Mouse (Mus musculus) kidney, postnatal 0 days (tissue): ENCODE measurements around the gene Cyp2d34. TPM values are rescaled to one million over a fixed set of nuclear protein-coding genes. Genes with fewer than 3 reads are reported as not detected.

ENCODE experiments used
- ATAC-seq: fragments of 200-750 bp; cut with Nextera tagmentation; replicated peaks from 2 replicates; pipeline ENCODE4 v1.8.0; 2017; ENCODE audit warnings: low read depth, moderate number of reproducible peaks, moderate TSS enrichment, moderate library complexity; ENCODE audit not compliant: low FRiP score
- DNase-seq: peaks from one replicate; pipeline ENCODE4 v3.0.0-alpha.2; 2016; ENCODE audit warnings: low spot score
- H3K27ac ChIP-seq: fragments of 300-500 bp; sonication (generic); 2 replicates; pipeline ENCODE4 v1.5.1; 2014; ENCODE audit warnings: mild to moderate bottlenecking
- H3K27me3 ChIP-seq: fragments of 300-500 bp; sonication (generic); 2 replicates; pipeline ENCODE4 v1.6.1; 2014; ENCODE audit warnings: low read length, mixed read lengths; ENCODE audit not compliant: insufficient read depth
- H3K36me3 ChIP-seq: fragments of 300-500 bp; sonication (generic); 2 replicates; pipeline ENCODE4 v1.6.1; 2014; ENCODE audit warnings: low read length, mixed read lengths; ENCODE audit not compliant: insufficient read depth
- H3K4me1 ChIP-seq: fragments of 300-500 bp; sonication (generic); replicated peaks from 2 replicates; pipeline ENCODE4 v1.6.1; 2014; ENCODE audit warnings: antibody characterized with exemption, low read length, mixed read lengths; ENCODE audit not compliant: insufficient read depth
- H3K4me2 ChIP-seq: fragments of 300-500 bp; sonication (generic); 2 replicates; pipeline ENCODE4 v1.6.1; 2014; ENCODE audit warnings: mild to moderate bottlenecking, low read length, moderate library complexity, mixed read lengths
- H3K4me3 ChIP-seq: fragments of 300-500 bp; sonication (generic); replicated peaks from 2 replicates; pipeline ENCODE4 v1.5.1; 2014; ENCODE audit warnings: low read depth, low read length
- H3K9ac ChIP-seq: fragments of 300-500 bp; sonication (generic); 2 replicates; pipeline ENCODE4 v1.6.1; 2014; ENCODE audit warnings: low read depth, low read length
- H3K9me3 ChIP-seq: fragments of 300-500 bp; sonication (generic); replicated peaks from 2 replicates; pipeline ENCODE4 v1.6.1; 2016; ENCODE audit warnings: low read length, inconsistent platforms, mixed read lengths
- CTCF ChIP-seq: IDR thresholded peaks from 2 replicates; pipeline ENCODE4 v1.5.1; 2016; ENCODE audit warnings: antibody characterized with exemption, low read depth, mild to moderate bottlenecking, moderate library complexity
- WGBS: fragments of 180-500 bp; shearing (Covaris S2); extraction: QIAGEN DNeasy Blood & Tissue Kit; methylation state at CpG from one replicate; pipeline ENCODE4 v1.1.7; 2014; 5-methylcytosine and 5-hydroxymethylcytosine counted together
- polyA plus RNA-seq: library from polyadenylated mRNA; unstranded; fragments of >200 nt; fragmentation: Nextera tagmentation; extraction: Ambion mirVana; gene quantifications from 2 replicates; pipeline ENCODE4 v1.2.1, GENCODE M21; 2015

Gene Cyp2d34
- 0.12 TPM in 1 of 2 replicates, not detected in the other for polyA plus RNA-seq

GRCm38 (mm10) chr15:82620531-82621202, at the start of gene Cyp2d34:
Gene Cyp2d34 (minus strand): TSS chr15:82620946.
- TF ChIP-seq CTCF, result no peak
- Histone ChIP-seq H3K9ac (no peak within 1 kb of the TSS), H3K4me3 (no peak within 1 kb of the TSS), H3K4me2 (no peak within 1 kb of the TSS), H3K27me3 (no peaks in the 10 kb centered on the region), H3K4me1 (no peaks in the 10 kb centered on the region), H3K36me3 (no peaks in the 10 kb centered on the region), H3K27ac (no peak within 1 kb of the TSS), H3K9me3 (no peaks in the 10 kb centered on the region)
- DNase-seq, result no peak
- no peak for ATAC-seq
- 89% methylated on average over 7 of the region's 7 CpGs for WGBS

- Histone ChIP-seq H3K4me1 (no peaks in the 10 kb centered on the region), H3K4me3 (no peak overlapping the region), H3K9me3 (no peaks in the 10 kb centered on the region), H3K36me3 (no peaks in the 10 kb centered on the region), H3K27ac (no peak overlapping the region), H3K4me2 (no peak overlapping the region), H3K9ac (no peak overlapping the region), H3K27me3 (no peaks in the 10 kb centered on the region)
- WGBS, result 54% methylated on average over 2 of the region's 2 CpGs
- no peak for ATAC-seq
- no peak for DNase-seq
- no peak for TF ChIP-seq CTCF
These were observed 35.6 kb upstream of the Cyp2d34 start for GRCm38 (mm10) chr15:82656346-82656745.

- H3K9ac ChIP-seq, result no peak overlapping the region
- no peak overlapping the region for H3K27ac ChIP-seq
- no peaks in the 10 kb centered on the region for H3K4me1 ChIP-seq
- ATAC-seq, result no peak
- TF ChIP-seq CTCF, result no peak
- no peak for DNase-seq
- H3K4me2 ChIP-seq, result no peak overlapping the region
- WGBS, result 85% methylated on average over 3 of the region's 3 CpGs
- no peaks in the 10 kb centered on the region for H3K9me3 ChIP-seq
- no peak overlapping the region for H3K4me3 ChIP-seq
- no peaks in the 10 kb centered on the region for H3K36me3 ChIP-seq
- H3K27me3 ChIP-seq, result no peaks in the 10 kb centered on the region
These were observed 23.6 kb upstream of the Cyp2d34 start for GRCm38 (mm10) chr15:82644371-82644770.

- H3K27ac ChIP-seq, result no peak overlapping the region
- no peaks in the 10 kb centered on the region for H3K27me3 ChIP-seq
- DNase-seq (no peak), ATAC-seq (no peak)
- no peaks in the 10 kb centered on the region for H3K36me3 ChIP-seq
- no peak for TF ChIP-seq CTCF
- H3K4me2 ChIP-seq, result no peak overlapping the region
- no peak overlapping the region for H3K9ac ChIP-seq
- 92% methylated on average over 5 of the region's 5 CpGs for WGBS
- H3K4me1 ChIP-seq, result no peaks in the 10 kb centered on the region
- H3K4me3 ChIP-seq, result no peak overlapping the region
- H3K9me3 ChIP-seq, result no peaks in the 10 kb centered on the region
These were observed 23.0 kb upstream of the Cyp2d34 start for GRCm38 (mm10) chr15:82643771-82644170.

GRCm38 (mm10) chr15:82642771-82643170, 22.0 kb upstream of the Cyp2d34 start:
- Histone ChIP-seq H3K27me3 (no peaks in the 10 kb centered on the region), H3K36me3 (no peaks in the 10 kb centered on the region), H3K4me2 (no peak overlapping the region), H3K4me1 (no peaks in the 10 kb centered on the region), H3K9me3 (no peaks in the 10 kb centered on the region), H3K27ac (no peak overlapping the region), H3K4me3 (no peak overlapping the region), H3K9ac (no peak overlapping the region)
- TF ChIP-seq CTCF, result no peak
- 81% methylated on average over 3 of the region's 3 CpGs for WGBS
- ATAC-seq, result no peak
- no peak for DNase-seq

GRCm38 (mm10) chr15:82641921-82642320, 21.2 kb upstream of the Cyp2d34 start:
- Histone ChIP-seq H3K36me3 (no peaks in the 10 kb centered on the region), H3K4me3 (no peak overlapping the region), H3K4me1 (no peaks in the 10 kb centered on the region), H3K9me3 (no peaks in the 10 kb centered on the region), H3K4me2 (no peak overlapping the region), H3K27me3 (no peaks in the 10 kb centered on the region), H3K27ac (no peak overlapping the region), H3K9ac (no peak overlapping the region)
- no peak for ATAC-seq
- no peak for DNase-seq
- 78% methylated on average over 2 of the region's 2 CpGs for WGBS
- TF ChIP-seq CTCF, result no peak

- TF ChIP-seq CTCF, result no peak
These were observed 20.6 kb upstream of the Cyp2d34 start for GRCm38 (mm10) chr15:82641390-82641789.

More at GRCm38 (mm10) chr15:82641390-82641789, 20.6 kb upstream of the Cyp2d34 start:
- WGBS, result 87% methylated on average over 5 of the region's 5 CpGs
- H3K4me2 ChIP-seq, result no peak overlapping the region
- ATAC-seq, result no peak
- no peaks in the 10 kb centered on the region for H3K27me3 ChIP-seq
- H3K4me1 ChIP-seq, result no peaks in the 10 kb centered on the region
- no peaks in the 10 kb centered on the region for H3K9me3 ChIP-seq
- H3K27ac ChIP-seq, result no peak overlapping the region
- no peak for DNase-seq
- H3K4me3 ChIP-seq, result no peak overlapping the region
- H3K9ac ChIP-seq, result no peak overlapping the region
- H3K36me3 ChIP-seq, result no peaks in the 10 kb centered on the region
